17 mouse cellular contexts compared by ENCODE assay signal in genomic region chr12:112257691-112258090, GRCm38 (mm10).
"Had no signal": no experiment of that assay in that cellular context is flagged by ENCODE, and none has a peak within 500 bp of the region (broad histone marks: within the 10 kb centered on the region; RNA-seq: fewer than 3 reads in every experiment).

No protein-coding gene starts in this region.

- H3K36me3 ChIP-seq: liver, embryonic 15.5 days; midbrain, embryonic 10.5 days; midbrain, embryonic 12.5 days; neural tube, embryonic 12.5 days had no signal

- DNase-seq: liver, postnatal 0 days; lung, embryonic 14.5 days; lung, postnatal 10 days; lung, postnatal 4 days; midbrain, embryonic 14.5 days; retina, postnatal 1 day; right cerebral cortex, adult 18-20 months; right cerebral cortex, postnatal 25 days; right cerebral cortex, postnatal 4 days; spleen, adult 18-20 months; thymus, adult 18-20 months; thymus, postnatal 14 days; thymus, postnatal 36 days had no signal

- H3K27ac ChIP-seq: liver, embryonic 15.5 days; midbrain, embryonic 10.5 days; midbrain, embryonic 12.5 days; neural tube, embryonic 12.5 days had no signal

- H3K4me2 ChIP-seq: liver, embryonic 15.5 days; lung, embryonic 14.5 days; midbrain, embryonic 12.5 days; neural tube, embryonic 12.5 days had no signal

- H3K27me3 ChIP-seq: liver, embryonic 15.5 days had no signal

- H3K9ac ChIP-seq: liver, embryonic 15.5 days; liver, postnatal 0 days; lung, embryonic 14.5 days; midbrain, embryonic 12.5 days; neural tube, embryonic 12.5 days had no signal

- H3K4me3 ChIP-seq: liver, embryonic 15.5 days; midbrain, embryonic 10.5 days; midbrain, embryonic 12.5 days; neural tube, embryonic 12.5 days had no signal

- ATAC-seq: liver, postnatal 0 days had no signal

- H3K9me3 ChIP-seq: liver, embryonic 15.5 days; midbrain, embryonic 10.5 days; neural tube, embryonic 12.5 days had no signal

- H3K4me1 ChIP-seq: liver, embryonic 15.5 days; neural tube, embryonic 12.5 days had no signal
